Mouse (Mus musculus) forebrain, embryonic 12.5 days (tissue): ENCODE measurements around the gene Olfr1152. TPM values are rescaled to one million over a fixed set of nuclear protein-coding genes. Genes with fewer than 3 reads are reported as not detected.

Experiments used
- ATAC-seq: fragments of 200-750 bp; cut with Nextera tagmentation; 2 replicates; pipeline ENCODE4 v1.8.0; 2017; ENCODE audit warnings: moderate TSS enrichment; ENCODE audit not compliant: low FRiP score
- H3K27ac ChIP-seq: fragments of 300-500 bp; sonication (generic); 2 replicates; pipeline ENCODE4 v1.5.1; 2016; ENCODE audit warnings: mild to moderate bottlenecking
- H3K27me3 ChIP-seq: fragments of 300-500 bp; sonication (generic); 2 replicates; pipeline ENCODE4 v1.6.1; 2016; ENCODE audit warnings: mild to moderate bottlenecking
- H3K36me3 ChIP-seq: fragments of 300-500 bp; sonication (generic); replicated peaks from 2 replicates; pipeline ENCODE4 v1.6.1; 2016; ENCODE audit warnings: mild to moderate bottlenecking
- H3K4me1 ChIP-seq: fragments of 300-500 bp; sonication (generic); 2 replicates; pipeline ENCODE4 v1.6.1; 2016
- H3K4me2 ChIP-seq: fragments of 300-500 bp; sonication (generic); 2 replicates; pipeline ENCODE4 v1.6.1; 2016; ENCODE audit warnings: mild to moderate bottlenecking, moderate library complexity
- H3K4me3 ChIP-seq: fragments of 300-500 bp; sonication (generic); replicated peaks from 2 replicates; pipeline ENCODE4 v1.5.1; 2016; ENCODE audit warnings: mild to moderate bottlenecking
- H3K9ac ChIP-seq: fragments of 300-500 bp; sonication (generic); 2 replicates; pipeline ENCODE4 v1.6.1; 2016; ENCODE audit warnings: mild to moderate bottlenecking
- H3K9me3 ChIP-seq: fragments of 300-500 bp; sonication (generic); 2 replicates; pipeline ENCODE4 v1.6.1; 2016
- WGBS: fragments of 180-500 bp; shearing (Covaris S2); methylation state at CpG from one replicate; pipeline ENCODE4 v1.1.7; 2016; 5-methylcytosine and 5-hydroxymethylcytosine counted together
- polyA plus RNA-seq: library from polyadenylated mRNA; unstranded; fragments of >200 nt; fragmentation: Nextera tagmentation; extraction: Ambion mirVana; gene quantifications from 2 replicates; pipeline ENCODE4 v1.2.1, GENCODE M21; 2016

The Olfr1152 gene
- polyA plus RNA-seq, result not detected in 2 replicates

DNA sequence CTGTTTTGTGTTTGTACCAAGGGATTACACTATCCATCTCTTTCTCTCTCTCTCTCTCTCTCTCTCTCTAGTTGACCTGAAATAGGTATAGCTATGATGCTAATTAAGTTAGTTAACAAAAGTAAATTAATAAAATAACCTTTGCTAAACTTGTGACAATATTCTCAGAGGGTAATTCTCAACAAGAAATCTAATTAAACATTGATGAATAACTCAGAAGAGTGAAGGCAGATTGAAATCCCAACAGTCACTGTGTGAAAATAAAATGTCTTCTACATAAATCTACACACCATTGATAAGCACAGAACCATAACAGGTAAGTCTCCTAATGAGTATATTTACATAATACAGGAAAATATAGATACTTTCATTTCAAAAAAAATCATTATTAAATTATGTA lies at the start of gene Olfr1152:
TSS of gene Olfr1152 (plus strand) at position 301 of the 400 bp plus-strand sequence.
- Histone ChIP-seq H3K4me3 (no peak within 1 kb of the TSS), H3K9ac (no peak within 1 kb of the TSS), H3K4me1 (no peaks in the 10 kb centered on the region), H3K27me3 (no peaks in the 10 kb centered on the region), H3K27ac (no peak within 1 kb of the TSS), H3K4me2 (no peak within 1 kb of the TSS), H3K36me3 (no peaks in the 10 kb centered on the region), H3K9me3 (no peaks in the 10 kb centered on the region)
- no peak for ATAC-seq

DNA sequence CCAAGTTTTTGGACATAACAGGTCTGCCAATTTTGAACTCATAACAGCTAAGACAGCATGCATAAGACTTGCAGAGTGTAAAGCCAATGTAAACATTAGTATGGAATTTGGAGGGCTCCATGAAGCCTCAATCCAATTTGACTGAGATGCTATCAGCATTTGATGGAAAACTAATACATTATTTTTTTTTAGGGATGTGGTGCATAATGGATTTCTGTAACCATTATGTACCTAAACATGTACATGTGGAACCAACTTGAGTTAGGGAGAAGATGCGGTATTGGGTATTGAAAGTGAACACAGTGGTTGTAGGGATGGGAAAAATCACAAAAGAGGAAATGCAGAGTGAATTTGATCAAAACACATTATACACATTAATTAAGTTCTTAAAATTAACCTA lies 36.1 kb upstream of the Olfr1152 start, which contains the start of gene Olfr1148:
TSS of gene Olfr1148 (plus strand) at position 301 of the 400 bp plus-strand sequence.
- ATAC-seq, result no peak
- H3K27ac ChIP-seq, result no peak within 1 kb of the TSS
- no peak within 1 kb of the TSS for H3K4me2 ChIP-seq
- H3K9ac ChIP-seq, result no peak within 1 kb of the TSS
- H3K36me3 ChIP-seq, result no peaks in the 10 kb centered on the region
- H3K9me3 ChIP-seq, result no peaks in the 10 kb centered on the region
- 96% methylated on average over 1 of the region's 1 CpGs for WGBS
- no peaks in the 10 kb centered on the region for H3K27me3 ChIP-seq
- H3K4me1 ChIP-seq, result no peaks in the 10 kb centered on the region
- H3K4me3 ChIP-seq, result no peak within 1 kb of the TSS

DNA sequence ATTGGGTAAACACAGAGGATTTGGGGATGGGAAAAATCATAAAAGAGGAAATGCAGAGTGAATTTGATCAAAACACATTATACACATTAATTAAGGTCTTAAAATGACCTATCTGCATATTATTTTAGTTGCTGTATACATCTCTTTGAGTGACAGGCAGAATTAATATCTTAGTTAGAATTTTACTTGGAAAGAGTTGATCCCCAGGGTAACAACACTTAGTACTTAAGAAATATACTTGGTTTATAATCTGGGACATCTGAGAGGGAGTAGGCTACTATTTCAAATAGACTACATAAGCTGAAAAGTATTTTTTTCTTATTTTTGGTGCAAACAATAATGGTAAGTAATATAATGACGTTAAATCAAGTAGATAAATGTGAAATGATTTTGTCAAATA lies 22.6 kb upstream of the Olfr1152 start, which contains the start of gene Olfr1150-ps1:
TSS of gene Olfr1150-ps1 (plus strand) at position 301 of the 400 bp plus-strand sequence.
- no peak within 1 kb of the TSS for H3K9ac ChIP-seq
- no peaks in the 10 kb centered on the region for H3K36me3 ChIP-seq
- H3K4me1 ChIP-seq, result no peaks in the 10 kb centered on the region
- 76% methylated on average over 1 of the region's 1 CpGs for WGBS
- H3K27ac ChIP-seq, result no peak within 1 kb of the TSS
- no peaks in the 10 kb centered on the region for H3K27me3 ChIP-seq
- no peak within 1 kb of the TSS for H3K4me2 ChIP-seq
- H3K4me3 ChIP-seq, result no peak within 1 kb of the TSS
- H3K9me3 ChIP-seq, result 0 out of 2 replicates have a peak, but pooled peaks cover 2% of the 10 kb centered on the region
- no peak for ATAC-seq

DNA sequence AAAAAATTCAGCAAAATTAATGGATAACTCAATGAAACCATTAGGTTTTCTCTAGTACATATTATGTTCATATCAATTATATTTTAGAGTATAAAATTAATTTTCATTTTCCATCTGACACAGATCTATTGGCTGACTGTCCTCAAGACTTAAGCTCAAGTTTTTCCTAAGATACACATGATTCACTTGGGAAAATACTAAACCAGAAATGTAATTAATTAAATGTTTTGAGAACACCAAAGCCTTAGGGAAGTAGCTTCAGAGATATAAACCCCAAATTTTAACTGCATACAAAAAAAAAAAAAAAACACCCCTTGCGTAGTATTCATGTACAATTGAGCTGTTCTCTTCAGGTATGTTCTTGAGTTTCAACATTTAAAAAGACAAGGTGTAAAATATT lies 10.7 kb upstream of the Olfr1152 start, which contains the start of gene Olfr1151:
TSS of gene Olfr1151 (plus strand) at position 301 of the 400 bp plus-strand sequence.
- no peak within 1 kb of the TSS for H3K4me3 ChIP-seq
- H3K9me3 ChIP-seq, result no peaks in the 10 kb centered on the region
- no peak for ATAC-seq
- no peaks in the 10 kb centered on the region for H3K27me3 ChIP-seq
- no peaks in the 10 kb centered on the region for H3K4me1 ChIP-seq
- 90% methylated on average over 1 of the region's 1 CpGs for WGBS
- no peak within 1 kb of the TSS for H3K4me2 ChIP-seq
- no peak within 1 kb of the TSS for H3K27ac ChIP-seq
- no peaks in the 10 kb centered on the region for H3K36me3 ChIP-seq
- no peak within 1 kb of the TSS for H3K9ac ChIP-seq

DNA sequence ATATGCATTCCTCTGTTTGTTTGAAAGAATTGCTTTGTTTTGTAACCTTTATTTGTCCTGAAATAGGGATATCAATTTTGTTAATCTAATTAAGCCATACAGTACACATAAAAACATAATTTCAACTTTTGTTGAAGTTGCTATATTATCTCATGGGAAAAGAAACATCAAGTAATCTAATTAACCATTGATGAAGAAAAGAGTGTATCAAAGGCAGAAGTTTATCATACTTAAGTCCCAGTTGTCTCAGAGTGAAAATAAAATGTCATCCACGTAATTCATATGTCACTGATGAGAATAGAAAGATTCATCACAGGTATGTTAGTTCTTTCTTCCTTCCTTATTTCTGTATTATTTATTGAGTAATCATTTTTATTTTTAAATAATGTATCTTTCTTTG lies 28.4 kb downstream of the Olfr1152 start, which contains the start of gene Olfr1153:
TSS of gene Olfr1153 (plus strand) at position 301 of the 400 bp plus-strand sequence.
- H3K9ac ChIP-seq, result no peak within 1 kb of the TSS
- 78% methylated on average over 1 of the region's 1 CpGs for WGBS

DNA sequence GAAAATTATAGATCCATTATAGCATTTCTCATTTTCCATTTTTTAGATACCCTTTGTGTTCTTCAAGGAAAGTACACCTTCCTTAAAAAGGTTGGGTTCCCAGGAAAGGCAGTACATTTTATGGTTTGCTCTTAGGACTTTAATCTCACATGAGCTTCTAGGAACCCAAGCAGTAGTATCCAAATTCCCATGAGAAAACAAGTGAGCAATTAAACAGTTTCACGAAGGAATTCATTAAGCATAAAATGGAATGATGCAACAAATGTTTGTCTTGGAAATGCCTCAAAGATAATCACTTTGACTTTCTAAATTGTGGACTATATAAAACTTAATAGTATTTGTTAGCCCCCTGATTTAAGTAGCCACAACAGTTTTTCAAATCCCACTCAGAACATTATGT lies 38.8 kb downstream of the Olfr1152 start, which contains the start of gene Olfr1154:
TSS of gene Olfr1154 (minus strand) at position 101 of the 400 bp plus-strand sequence.
- Histone ChIP-seq H3K9ac (no peak within 1 kb of the TSS), H3K9me3 (no peaks in the 10 kb centered on the region), H3K27me3 (no peaks in the 10 kb centered on the region), H3K27ac (no peak within 1 kb of the TSS), H3K4me3 (no peak within 1 kb of the TSS), H3K36me3 (no peaks in the 10 kb centered on the region), H3K4me2 (no peak within 1 kb of the TSS), H3K4me1 (no peaks in the 10 kb centered on the region)
- 85% methylated on average over 1 of the region's 1 CpGs for WGBS
- ATAC-seq, result no peak

More for the DNA sequence above, 28.4 kb downstream of the Olfr1152 start, which contains the start of gene Olfr1153:
- ATAC-seq, result no peak
- no peaks in the 10 kb centered on the region for H3K4me1 ChIP-seq
- no peaks in the 10 kb centered on the region for H3K9me3 ChIP-seq
- H3K36me3 ChIP-seq, result no peaks in the 10 kb centered on the region
- H3K4me2 ChIP-seq, result no peak within 1 kb of the TSS
- H3K4me3 ChIP-seq, result no peak within 1 kb of the TSS
- H3K27me3 ChIP-seq, result no peaks in the 10 kb centered on the region
- H3K27ac ChIP-seq, result no peak within 1 kb of the TSS

Other genes with a start within 250 kb of the Olfr1152 start
- gene Olfr1131, start 239.4 kb upstream of the Olfr1152 start, polyA plus RNA-seq, result not detected in 2 replicates
- gene Olfr1132, start 229.0 kb upstream of the Olfr1152 start, polyA plus RNA-seq, result not detected in 2 replicates
- not detected in 2 replicates for gene Olfr1133, start 219.1 kb upstream of the Olfr1152 start, polyA plus RNA-seq
- not detected in 2 replicates for gene Olfr1134, start 208.0 kb upstream of the Olfr1152 start, polyA plus RNA-seq
- gene Olfr1135, start 192.8 kb upstream of the Olfr1152 start, polyA plus RNA-seq, result not detected in 2 replicates
- not detected in 2 replicates for gene Olfr1136, start 172.5 kb upstream of the Olfr1152 start, polyA plus RNA-seq
- gene Olfr1137, start 153.3 kb upstream of the Olfr1152 start, polyA plus RNA-seq, result not detected in 2 replicates
- not detected in 2 replicates for gene Olfr1138, start 126.5 kb upstream of the Olfr1152 start, polyA plus RNA-seq
- not detected in 2 replicates for gene Olfr1140, start 122.7 kb upstream of the Olfr1152 start, polyA plus RNA-seq
- gene Olfr1141, start 112.5 kb upstream of the Olfr1152 start, polyA plus RNA-seq, result not detected in 2 replicates
- not detected in 2 replicates for gene Olfr152, start 87.0 kb upstream of the Olfr1152 start, polyA plus RNA-seq
- not detected in 2 replicates for gene Olfr1143, start 65.9 kb upstream of the Olfr1152 start, polyA plus RNA-seq
- not detected in 2 replicates for gene Olfr1145, start 56.7 kb upstream of the Olfr1152 start, polyA plus RNA-seq
- not detected in 2 replicates for gene Olfr1148, start 36.0 kb upstream of the Olfr1152 start, polyA plus RNA-seq
- gene Olfr1150-ps1, start 22.5 kb upstream of the Olfr1152 start, polyA plus RNA-seq, result not detected in 2 replicates
- not detected in 2 replicates for gene Olfr1151, start 10.6 kb upstream of the Olfr1152 start, polyA plus RNA-seq
- gene Olfr1153, start 28.5 kb downstream of the Olfr1152 start, polyA plus RNA-seq, result not detected in 2 replicates
- not detected in 2 replicates for gene Olfr1154, start 38.7 kb downstream of the Olfr1152 start, polyA plus RNA-seq
- not detected in 2 replicates for gene Olfr1155, start 78.6 kb downstream of the Olfr1152 start, polyA plus RNA-seq
- gene Olfr1156, start 86.6 kb downstream of the Olfr1152 start, polyA plus RNA-seq, result not detected in 2 replicates
- not detected in 2 replicates for gene Olfr1157, start 101.8 kb downstream of the Olfr1152 start, polyA plus RNA-seq
- not detected in 2 replicates for gene Olfr74, start 108.2 kb downstream of the Olfr1152 start, polyA plus RNA-seq
- not detected in 2 replicates for gene Olfr1158, start 123.6 kb downstream of the Olfr1152 start, polyA plus RNA-seq
- gene Olfr1160, start 141.8 kb downstream of the Olfr1152 start, polyA plus RNA-seq, result not detected in 2 replicates
- not detected in 2 replicates for gene Olfr1161, start 156.3 kb downstream of the Olfr1152 start, polyA plus RNA-seq
- not detected in 2 replicates for gene Olfr73, start 171.2 kb downstream of the Olfr1152 start, polyA plus RNA-seq
- not detected in 2 replicates for gene Olfr1162, start 184.6 kb downstream of the Olfr1152 start, polyA plus RNA-seq
- not detected in 2 replicates for gene Olfr1163, start 205.3 kb downstream of the Olfr1152 start, polyA plus RNA-seq
- not detected in 2 replicates for gene Olfr1164, start 227.5 kb downstream of the Olfr1152 start, polyA plus RNA-seq